Mouse (Mus musculus): ENCODE data around the gene Lilra6. TPM values are rescaled to one million over a fixed set of nuclear protein-coding genes. Genes with fewer than 3 reads are reported as not detected.

Lilra6 gene
- total and polyA plus RNA-seq, 3 experiments, result 0.04 to 0.19 TPM; not detected in 1

DNA sequence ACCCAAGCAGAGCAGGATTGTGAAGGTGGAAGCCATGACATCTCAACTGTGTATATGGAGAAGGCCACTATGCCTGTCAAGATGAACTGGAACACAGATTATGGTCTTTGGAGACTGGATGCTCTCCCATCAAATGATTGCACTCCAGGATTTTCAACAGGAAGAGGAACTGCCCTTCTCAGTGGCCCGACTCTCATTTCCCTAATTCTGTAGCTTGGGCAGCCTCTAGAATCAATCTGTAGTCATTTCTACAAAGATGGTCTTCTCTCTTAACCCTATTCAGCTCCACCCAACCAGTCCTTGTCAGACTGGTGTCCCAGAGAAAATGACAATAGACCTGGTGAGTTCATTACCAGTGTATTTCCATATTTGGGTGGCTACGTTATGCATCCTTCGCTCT is 42.1 kb upstream of the Lilra6 start:
- Histone ChIP-seq H3K4me1 (ENCODE audit: control insufficient read depth in 1 of 2, insufficient read depth in 2 of 2, low read length in 2 of 2) (no peaks in the 10 kb centered on the region), H3K9me3 (replicated peaks; ENCODE audit: insufficient read depth, low read length) (no peaks in the 10 kb centered on the region), H3K27me3 (ENCODE audit: control insufficient read depth in 1 of 2, insufficient read depth in 2 of 2, low read length in 2 of 2) (peaks cover 7% of the 10 kb centered on the region in 2 experiments; a peak in 3 of 4 replicates), H3K27ac (ENCODE audit: control insufficient read depth, low read depth, low read length) (no peak overlapping the region), H3K36me3 (ENCODE audit: control insufficient read depth in 1 of 2, insufficient read depth in 2 of 2, low read length in 2 of 2) (no peaks in the 10 kb centered on the region), H3K4me3 (ENCODE audit: control insufficient read depth in 1 of 2, insufficient read depth in 1 of 2, low read depth in 2 of 2, low read length in 2 of 2) (no peak overlapping the region), H3K79me2 (ENCODE audit: control insufficient read depth, insufficient read depth, low read length, poor library complexity) (no peaks in the 10 kb centered on the region), H3K9ac (ENCODE audit: control insufficient read depth, low read depth, low read length, poor library complexity, severe bottlenecking) (no peak overlapping the region)
- DNase-seq (ENCODE audit: low read depth, low spot score), result no peak
- TF ChIP-seq POLR2AphosphoS2 (IDR thresholded peaks at IDR 0.05; ENCODE audit: low read length), result no peak
- no peak for TF ChIP-seq UBTF (IDR thresholded peaks at IDR 0.05; ENCODE audit: borderline replicate concordance, insufficient read depth, low read depth, low read length)
- no peak for TF ChIP-seq POLR2A (IDR thresholded peaks at IDR 0.05; ENCODE audit: control insufficient read depth in 1 of 2, insufficient read depth in 1 of 2, low read depth in 1 of 2, low read length in 2 of 2, poor library complexity in 1 of 2)
- no peak for TF ChIP-seq ETS1 (IDR thresholded peaks at IDR 0.05; ENCODE audit: low read depth, low read length)
- TF ChIP-seq NRF1 (IDR thresholded peaks at IDR 0.05; ENCODE audit: insufficient read depth, low read depth, low read length, poor library complexity, severe bottlenecking), result no peak
- no peak for TF ChIP-seq ELF1 (IDR thresholded peaks at IDR 0.05; ENCODE audit: low read depth, low read length)
- TF ChIP-seq MEF2A (IDR thresholded peaks at IDR 0.05; ENCODE audit: extremely low read depth, insufficient replicate concordance, low read depth, low read length, poor library complexity, severe bottlenecking), result no peak
- no peak for TF ChIP-seq CTCF (IDR thresholded peaks at IDR 0.05 in 2 of 3, conservative IDR thresholded peaks at IDR 0.05 in 1 of 3; ENCODE audit: control insufficient read depth in 1 of 3, insufficient read depth in 1 of 3, low read depth in 2 of 3, low read length in 3 of 3, poor library complexity in 1 of 3, severe bottlenecking in 1 of 3)
- no peak for TF ChIP-seq RAD21 (IDR thresholded peaks at IDR 0.05; ENCODE audit: low read depth, low read length)
- TF ChIP-seq CHD2 (IDR thresholded peaks at IDR 0.05; ENCODE audit: low read length), result no peak
- no peak for TF ChIP-seq ZC3H11A (IDR thresholded peaks at IDR 0.05; ENCODE audit: low read depth, low read length)
- TF ChIP-seq USF1 (IDR thresholded peaks at IDR 0.05; ENCODE audit: low read depth, low read length), result no peak
- TF ChIP-seq USF2 (IDR thresholded peaks at IDR 0.05; ENCODE audit: borderline replicate concordance in 1 of 2, insufficient read depth in 1 of 2, low read depth in 1 of 2, low read length in 2 of 2), result no peak
- no peak for TF ChIP-seq MAX (IDR thresholded peaks at IDR 0.05; ENCODE audit: low read length)
- TF ChIP-seq SMC3 (IDR thresholded peaks at IDR 0.05; ENCODE audit: low read depth, low read length), result no peak
- no peak for TF ChIP-seq HCFC1 (IDR thresholded peaks at IDR 0.05; ENCODE audit: low read depth, low read length)
- no peak for TF ChIP-seq MXI1 (IDR thresholded peaks at IDR 0.05; ENCODE audit: low read depth, low read length)
- no peak for TF ChIP-seq NELFE (IDR thresholded peaks at IDR 0.05; ENCODE audit: low read depth, low read length)
- no peak for TF ChIP-seq JUND (IDR thresholded peaks at IDR 0.05; ENCODE audit: low read depth, low read length)

DNA sequence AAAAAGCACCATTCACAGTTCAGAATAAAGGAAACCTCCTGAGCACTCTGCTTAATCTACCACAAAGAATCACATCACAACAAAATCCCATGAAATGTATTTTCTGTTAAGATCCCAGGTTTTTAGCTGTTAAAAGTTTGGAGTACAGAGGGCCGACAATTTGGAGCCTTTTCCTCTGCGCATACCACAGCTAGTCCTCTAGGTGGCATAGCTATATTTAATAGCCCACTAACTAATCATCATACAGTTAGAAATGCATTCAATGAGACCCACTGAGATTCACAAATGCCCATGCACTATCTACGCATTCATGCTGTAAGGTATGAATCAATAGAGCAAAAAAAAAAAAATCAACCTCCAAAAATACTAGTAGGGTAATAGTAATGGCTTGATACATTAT is 33.9 kb upstream of the Lilra6 start:
- H3K4me3 ChIP-seq (ENCODE audit: control insufficient read depth in 1 of 2, insufficient read depth in 1 of 2, low read depth in 2 of 2, low read length in 2 of 2), result no peak overlapping the region
- TF ChIP-seq CTCF (IDR thresholded peaks at IDR 0.05 in 2 of 3, conservative IDR thresholded peaks at IDR 0.05 in 1 of 3; ENCODE audit: control insufficient read depth in 1 of 3, insufficient read depth in 1 of 3, low read depth in 2 of 3, low read length in 3 of 3, poor library complexity in 1 of 3, severe bottlenecking in 1 of 3), result peak in 2 of 3 experiments; percentile 20 to 53; a peak in 3 of 6 replicates
- peak; percentile 50 for TF ChIP-seq RAD21 (IDR thresholded peaks at IDR 0.05; ENCODE audit: low read depth, low read length)
- TF ChIP-seq SMC3 (IDR thresholded peaks at IDR 0.05; ENCODE audit: low read depth, low read length), result peak; percentile 53
- TF ChIP-seq GATA1 (IDR thresholded peaks at IDR 0.05; ENCODE audit: low read depth, low read length), result no peak
- H3K9me3 ChIP-seq (replicated peaks; ENCODE audit: insufficient read depth, low read length), result no peaks in the 10 kb centered on the region
- peak; percentile 30 for DNase-seq (ENCODE audit: low read depth, low spot score)
- H3K4me1 ChIP-seq (ENCODE audit: control insufficient read depth in 1 of 2, insufficient read depth in 2 of 2, low read length in 2 of 2), result no peaks in the 10 kb centered on the region
- no peak overlapping the region for H3K9ac ChIP-seq (ENCODE audit: control insufficient read depth, low read depth, low read length, poor library complexity, severe bottlenecking)
- H3K36me3 ChIP-seq (ENCODE audit: control insufficient read depth in 1 of 2, insufficient read depth in 2 of 2, low read length in 2 of 2), result no peaks in the 10 kb centered on the region
- no peak overlapping the region for H3K27ac ChIP-seq (ENCODE audit: control insufficient read depth, low read depth, low read length)
- no peaks in the 10 kb centered on the region for H3K79me2 ChIP-seq (ENCODE audit: control insufficient read depth, insufficient read depth, low read length, poor library complexity)
- H3K27me3 ChIP-seq (ENCODE audit: control insufficient read depth in 1 of 2, insufficient read depth in 2 of 2, low read length in 2 of 2), result peaks cover 3 to 4% of the 10 kb centered on the region in 2 experiments; a peak in 3 of 4 replicates

All from MEL (cell line).